Mouse (Mus musculus): Measurements from ENCODE around the gene Gpr15. TPM values are rescaled to one million over a fixed set of nuclear protein-coding genes. Genes with fewer than 3 reads are reported as not detected.

Gene Gpr15
- polyA plus RNA-seq, 1 experiment: not detected

- no peak for TF ChIP-seq POLR2A (IDR thresholded peaks at IDR 0.05; ENCODE audit: insufficient read depth, low read length)
- TF ChIP-seq CTCF (IDR thresholded peaks at IDR 0.05; ENCODE audit: low read depth, low read length): no peak
- TF ChIP-seq EP300 (IDR thresholded peaks at IDR 0.05; ENCODE audit: insufficient read depth, low read depth, low read length): no peak
- H3K36me3 ChIP-seq (ENCODE audit: control insufficient read depth, insufficient read depth, low read length, poor library complexity, severe bottlenecking): peaks cover 16% of the 10 kb centered on the region
- no peaks in the 10 kb centered on the region for H3K9me3 ChIP-seq (replicated peaks; ENCODE audit: control insufficient read depth, insufficient read depth, low read length, poor library complexity, severe bottlenecking)
- H3K4me1 ChIP-seq (ENCODE audit: control insufficient read depth, insufficient read depth, low read length): no peaks in the 10 kb centered on the region
- H3K27ac ChIP-seq (ENCODE audit: insufficient read depth, low read length): no peak overlapping the region
- H3K9ac ChIP-seq (ENCODE audit: low read depth, poor library complexity, severe bottlenecking): peak overlapping the region; percentile 78
- H3K27me3 ChIP-seq (ENCODE audit: control insufficient read depth, insufficient read depth, low read length, poor library complexity, severe bottlenecking): no peaks in the 10 kb centered on the region
- H3K4me3 ChIP-seq (ENCODE audit: low read depth, low read length): no peak overlapping the region
These were observed 47.5 kb downstream of the Gpr15 start for GRCm38 (mm10) chr16:58671212-58671985.

GRCm38 (mm10) chr16:58670643-58671042 lies 48.2 kb downstream of the Gpr15 start:
- no peaks in the 10 kb centered on the region for H3K27me3 ChIP-seq (ENCODE audit: control insufficient read depth, insufficient read depth, low read length, poor library complexity, severe bottlenecking)
- TF ChIP-seq CTCF (IDR thresholded peaks at IDR 0.05; ENCODE audit: low read depth, low read length): no peak
- TF ChIP-seq POLR2A (IDR thresholded peaks at IDR 0.05; ENCODE audit: insufficient read depth, low read length): no peak
- no peak for TF ChIP-seq EP300 (IDR thresholded peaks at IDR 0.05; ENCODE audit: insufficient read depth, low read depth, low read length)
- no peak overlapping the region for H3K27ac ChIP-seq (ENCODE audit: insufficient read depth, low read length)

GRCm38 (mm10) chr16:58669917-58670630 lies 48.8 kb downstream of the Gpr15 start, which contains the start of gene Cpox:
Cpox (plus strand) TSS chr16:58670292.
- no peak for TF ChIP-seq EP300 (IDR thresholded peaks at IDR 0.05; ENCODE audit: insufficient read depth, low read depth, low read length)
- TF ChIP-seq POLR2A (IDR thresholded peaks at IDR 0.05; ENCODE audit: insufficient read depth, low read length): peak; percentile 64
- Histone ChIP-seq H3K9ac (ENCODE audit: low read depth, poor library complexity, severe bottlenecking) (peak within 1 kb of the TSS; percentile 78), H3K9me3 (replicated peaks; ENCODE audit: control insufficient read depth, insufficient read depth, low read length, poor library complexity, severe bottlenecking) (no peaks in the 10 kb centered on the region), H3K4me3 (ENCODE audit: low read depth, low read length) (peak within 1 kb of the TSS; percentile 94), H3K4me1 (ENCODE audit: control insufficient read depth, insufficient read depth, low read length) (no peaks in the 10 kb centered on the region), H3K27me3 (ENCODE audit: control insufficient read depth, insufficient read depth, low read length, poor library complexity, severe bottlenecking) (no peaks in the 10 kb centered on the region), H3K27ac (ENCODE audit: insufficient read depth, low read length) (no peak within 1 kb of the TSS), H3K36me3 (ENCODE audit: control insufficient read depth, insufficient read depth, low read length, poor library complexity, severe bottlenecking) (peaks cover 16% of the 10 kb centered on the region)

More at GRCm38 (mm10) chr16:58670643-58671042, 48.2 kb downstream of the Gpr15 start:
- H3K4me1 ChIP-seq (ENCODE audit: control insufficient read depth, insufficient read depth, low read length): no peaks in the 10 kb centered on the region
- peak overlapping the region; percentile 78 for H3K9ac ChIP-seq (ENCODE audit: low read depth, poor library complexity, severe bottlenecking)
- H3K36me3 ChIP-seq (ENCODE audit: control insufficient read depth, insufficient read depth, low read length, poor library complexity, severe bottlenecking): peaks cover 16% of the 10 kb centered on the region
- H3K9me3 ChIP-seq (replicated peaks; ENCODE audit: control insufficient read depth, insufficient read depth, low read length, poor library complexity, severe bottlenecking): no peaks in the 10 kb centered on the region
- peak overlapping the region; percentile 94 for H3K4me3 ChIP-seq (ENCODE audit: low read depth, low read length)

GRCm38 (mm10) chr16:58669264-58669663 lies 49.6 kb downstream of the Gpr15 start:
- Histone ChIP-seq H3K27me3 (ENCODE audit: control insufficient read depth, insufficient read depth, low read length, poor library complexity, severe bottlenecking) (no peaks in the 10 kb centered on the region), H3K4me1 (ENCODE audit: control insufficient read depth, insufficient read depth, low read length) (no peaks in the 10 kb centered on the region), H3K36me3 (ENCODE audit: control insufficient read depth, insufficient read depth, low read length, poor library complexity, severe bottlenecking) (peaks cover 13% of the 10 kb centered on the region), H3K4me3 (ENCODE audit: low read depth, low read length) (no peak overlapping the region), H3K27ac (ENCODE audit: insufficient read depth, low read length) (no peak overlapping the region), H3K9me3 (replicated peaks; ENCODE audit: control insufficient read depth, insufficient read depth, low read length, poor library complexity, severe bottlenecking) (no peaks in the 10 kb centered on the region), H3K9ac (ENCODE audit: low read depth, poor library complexity, severe bottlenecking) (no peak overlapping the region)
- TF ChIP-seq POLR2A (IDR thresholded peaks at IDR 0.05; ENCODE audit: insufficient read depth, low read length) (no peak), CTCF (IDR thresholded peaks at IDR 0.05; ENCODE audit: low read depth, low read length) (no peak), EP300 (IDR thresholded peaks at IDR 0.05; ENCODE audit: insufficient read depth, low read depth, low read length) (no peak)

GRCm38 (mm10) chr16:58668586-58668985 lies 50.3 kb downstream of the Gpr15 start:
- Histone ChIP-seq H3K4me3 (ENCODE audit: low read depth, low read length) (no peak overlapping the region), H3K9ac (ENCODE audit: low read depth, poor library complexity, severe bottlenecking) (no peak overlapping the region), H3K27me3 (ENCODE audit: control insufficient read depth, insufficient read depth, low read length, poor library complexity, severe bottlenecking) (no peaks in the 10 kb centered on the region), H3K9me3 (replicated peaks; ENCODE audit: control insufficient read depth, insufficient read depth, low read length, poor library complexity, severe bottlenecking) (no peaks in the 10 kb centered on the region), H3K27ac (ENCODE audit: insufficient read depth, low read length) (no peak overlapping the region), H3K4me1 (ENCODE audit: control insufficient read depth, insufficient read depth, low read length) (no peaks in the 10 kb centered on the region), H3K36me3 (ENCODE audit: control insufficient read depth, insufficient read depth, low read length, poor library complexity, severe bottlenecking) (peaks cover 8% of the 10 kb centered on the region)
- TF ChIP-seq CTCF (IDR thresholded peaks at IDR 0.05; ENCODE audit: low read depth, low read length): no peak
- TF ChIP-seq EP300 (IDR thresholded peaks at IDR 0.05; ENCODE audit: insufficient read depth, low read depth, low read length): no peak
- no peak for TF ChIP-seq POLR2A (IDR thresholded peaks at IDR 0.05; ENCODE audit: insufficient read depth, low read length)

Other genes starting within 250 kb of the Gpr15 start
- gene St3gal6, start 194.8 kb downstream of the Gpr15 start, polyA plus RNA-seq (2011; ENCODE audit: insufficient read depth, insufficient read length, low read depth, missing spikeins): 3.7 and 5.2 TPM in 2 replicates
- not detected in 2 replicates for gene Gm813, start 102.1 kb downstream of the Gpr15 start, polyA plus RNA-seq (2011; ENCODE audit: insufficient read depth, insufficient read length, low read depth, missing spikeins)
- not detected in 2 replicates for gene E330017A01Rik, start 80.3 kb downstream of the Gpr15 start, polyA plus RNA-seq (2011; ENCODE audit: insufficient read depth, insufficient read length, low read depth, missing spikeins)
- gene Cpox, start 48.8 kb downstream of the Gpr15 start, polyA plus RNA-seq (2011; ENCODE audit: insufficient read depth, insufficient read length, low read depth, missing spikeins): 32.7 and 35.2 TPM in 2 replicates
- gene Cldnd1, start 8.8 kb upstream of the Gpr15 start, polyA plus RNA-seq (2011; ENCODE audit: insufficient read depth, insufficient read length, low read depth, missing spikeins): 51.6 and 53.9 TPM in 2 replicates
- not detected in 2 replicates for gene Olfr172, start 44.1 kb upstream of the Gpr15 start, polyA plus RNA-seq (2011; ENCODE audit: insufficient read depth, insufficient read length, low read depth, missing spikeins)
- gene Olfr173, start 81.2 kb upstream of the Gpr15 start, polyA plus RNA-seq (2011; ENCODE audit: insufficient read depth, insufficient read length, low read depth, missing spikeins): not detected in 2 replicates
- not detected in 2 replicates for gene Olfr175-ps1, start 107.7 kb upstream of the Gpr15 start, polyA plus RNA-seq (2011; ENCODE audit: insufficient read depth, insufficient read length, low read depth, missing spikeins)
- gene Olfr177, start 155.7 kb upstream of the Gpr15 start, polyA plus RNA-seq (2011; ENCODE audit: insufficient read depth, insufficient read length, low read depth, missing spikeins): not detected in 2 replicates
- not detected in 2 replicates for gene Olfr178, start 173.0 kb upstream of the Gpr15 start, polyA plus RNA-seq (2011; ENCODE audit: insufficient read depth, insufficient read length, low read depth, missing spikeins)
- not detected in 2 replicates for gene Olfr181, start 209.7 kb upstream of the Gpr15 start, polyA plus RNA-seq (2011; ENCODE audit: insufficient read depth, insufficient read length, low read depth, missing spikeins)
- not detected in 2 replicates for gene Olfr180, start 210.3 kb upstream of the Gpr15 start, polyA plus RNA-seq (2011; ENCODE audit: insufficient read depth, insufficient read length, low read depth, missing spikeins)

All from ES-Bruce4 (cell line).